Mouse (Mus musculus): ENCODE data around the gene Gadd45b. TPM values are rescaled to one million over a fixed set of nuclear protein-coding genes. Genes with fewer than 3 reads are reported as not detected.

Gene Gadd45b
- polyA plus RNA-seq, 1 experiment from 2014 or later = 19.4 TPM

GRCm38 (mm10) chr10:80948570-80948969 is 18.7 kb downstream of the Gadd45b start:
- Histone ChIP-seq H3K9ac (replicated peaks) (no peak overlapping the region), H3K36me3 (no peaks in the 10 kb centered on the region), H3K4me2 (no peak overlapping the region), H3K4me1 (replicated peaks) (peaks cover 12% of the 10 kb centered on the region), H3K27ac (no peak overlapping the region), H3K9me3 (no peaks in the 10 kb centered on the region), H3K27me3 (peaks cover 2% of the 10 kb centered on the region; the same call in 1 of the 2 replicates), H3K4me3 (replicated peaks) (no peak overlapping the region)
- ATAC-seq (ENCODE audit: insufficient number of reproducible peaks, insufficient read depth, low FRiP score, low TSS enrichment, low read depth) = no peak
- WGBS = 42% methylated on average over 6 of the region's 6 CpGs

- WGBS = 77% methylated on average over 3 of the region's 3 CpGs
- H3K9me3 ChIP-seq = no peaks in the 10 kb centered on the region
- H3K9ac ChIP-seq (replicated peaks) = no peak overlapping the region
- no peak overlapping the region for H3K27ac ChIP-seq
- H3K4me1 ChIP-seq (replicated peaks) = peaks cover 12% of the 10 kb centered on the region
- no peak overlapping the region for H3K4me2 ChIP-seq
- H3K36me3 ChIP-seq = no peaks in the 10 kb centered on the region
- no peak for ATAC-seq (ENCODE audit: insufficient number of reproducible peaks, insufficient read depth, low FRiP score, low TSS enrichment, low read depth)
- H3K4me3 ChIP-seq (replicated peaks) = no peak overlapping the region
- H3K27me3 ChIP-seq = no peaks in the 10 kb centered on the region; the same call in 1 of the 2 replicates
Measured at GRCm38 (mm10) chr10:80949081-80949480, 19.2 kb downstream of the Gadd45b start.

- Histone ChIP-seq H3K4me3 (replicated peaks) (no peak overlapping the region), H3K4me1 (replicated peaks) (peaks cover 12% of the 10 kb centered on the region), H3K36me3 (no peaks in the 10 kb centered on the region), H3K4me2 (no peak overlapping the region), H3K27me3 (no peaks in the 10 kb centered on the region; the same call in 1 of the 2 replicates), H3K9me3 (no peaks in the 10 kb centered on the region), H3K27ac (no peak overlapping the region), H3K9ac (replicated peaks) (no peak overlapping the region)
- ATAC-seq (ENCODE audit: insufficient number of reproducible peaks, insufficient read depth, low FRiP score, low TSS enrichment, low read depth) = no peak
- 26% methylated on average over 5 of the region's 5 CpGs for WGBS
Measured at GRCm38 (mm10) chr10:80950314-80950713, 20.4 kb downstream of the Gadd45b start.

GRCm38 (mm10) chr10:80951761-80952390 is 22.0 kb downstream of the Gadd45b start:
- Histone ChIP-seq H3K9me3 (no peaks in the 10 kb centered on the region), H3K4me1 (replicated peaks) (peaks cover 12% of the 10 kb centered on the region), H3K36me3 (no peaks in the 10 kb centered on the region), H3K27ac (no peak overlapping the region), H3K9ac (replicated peaks) (no peak overlapping the region), H3K4me2 (no peak overlapping the region), H3K4me3 (replicated peaks) (no peak overlapping the region), H3K27me3 (no peaks in the 10 kb centered on the region; the same call in 1 of the 2 replicates)
- no peak for ATAC-seq (ENCODE audit: insufficient number of reproducible peaks, insufficient read depth, low FRiP score, low TSS enrichment, low read depth)
- 76% methylated on average over 10 of the region's 10 CpGs for WGBS

GRCm38 (mm10) chr10:80952449-80952848 is 22.6 kb downstream of the Gadd45b start:
- H3K4me1 ChIP-seq (replicated peaks) = peaks cover 9% of the 10 kb centered on the region
- no peaks in the 10 kb centered on the region for H3K9me3 ChIP-seq
- no peak overlapping the region for H3K27ac ChIP-seq
- no peak overlapping the region for H3K4me3 ChIP-seq (replicated peaks)
- 71% methylated on average over 15 of the region's 15 CpGs for WGBS
- H3K4me2 ChIP-seq = no peak overlapping the region
- no peaks in the 10 kb centered on the region for H3K27me3 ChIP-seq
- no peaks in the 10 kb centered on the region for H3K36me3 ChIP-seq
- H3K9ac ChIP-seq (replicated peaks) = no peak overlapping the region
- ATAC-seq (ENCODE audit: insufficient number of reproducible peaks, insufficient read depth, low FRiP score, low TSS enrichment, low read depth) = no peak

GRCm38 (mm10) chr10:80954415-80954814 is 24.5 kb downstream of the Gadd45b start:
- Histone ChIP-seq H3K4me1 (replicated peaks) (no peaks in the 10 kb centered on the region; the same call in 1 of the 2 replicates), H3K4me2 (no peak overlapping the region), H3K27me3 (no peaks in the 10 kb centered on the region), H3K27ac (0 out of 2 replicates have a peak overlapping the region, but pooled peaks have one; percentile 1), H3K36me3 (no peaks in the 10 kb centered on the region), H3K4me3 (replicated peaks) (no peak overlapping the region), H3K9me3 (no peaks in the 10 kb centered on the region), H3K9ac (replicated peaks) (no peak overlapping the region)
- 77% methylated on average over 13 of the region's 13 CpGs for WGBS
- no peak for ATAC-seq (ENCODE audit: insufficient number of reproducible peaks, insufficient read depth, low FRiP score, low TSS enrichment, low read depth)

GRCm38 (mm10) chr10:80954843-80955242 is 25.0 kb downstream of the Gadd45b start:
- no peaks in the 10 kb centered on the region for H3K36me3 ChIP-seq
- H3K9ac ChIP-seq (replicated peaks) = no peak overlapping the region
- 84% methylated on average over 6 of the region's 6 CpGs for WGBS
- H3K4me2 ChIP-seq = no peak overlapping the region
- H3K4me1 ChIP-seq (replicated peaks) = no peaks in the 10 kb centered on the region; the same call in 1 of the 2 replicates
- H3K4me3 ChIP-seq (replicated peaks) = no peak overlapping the region
- no peaks in the 10 kb centered on the region for H3K27me3 ChIP-seq
- no peaks in the 10 kb centered on the region for H3K9me3 ChIP-seq
- ATAC-seq (ENCODE audit: insufficient number of reproducible peaks, insufficient read depth, low FRiP score, low TSS enrichment, low read depth) = no peak
- H3K27ac ChIP-seq = 0 out of 2 replicates have a peak overlapping the region, but pooled peaks have one; percentile 1

GRCm38 (mm10) chr10:80955536-80955935 is 25.7 kb downstream of the Gadd45b start:
- no peaks in the 10 kb centered on the region for H3K9me3 ChIP-seq
- H3K9ac ChIP-seq (replicated peaks) = no peak overlapping the region
- ATAC-seq (ENCODE audit: insufficient number of reproducible peaks, insufficient read depth, low FRiP score, low TSS enrichment, low read depth) = no peak
- no peaks in the 10 kb centered on the region for H3K36me3 ChIP-seq
- H3K4me1 ChIP-seq (replicated peaks) = peaks cover 3% of the 10 kb centered on the region; the same call in 1 of the 2 replicates
- WGBS = 20% methylated on average over 9 of the region's 9 CpGs
- H3K27ac ChIP-seq = peak overlapping the region; percentile 45; the same call in 1 of the 2 replicates
- no peak overlapping the region for H3K4me3 ChIP-seq (replicated peaks)
- H3K4me2 ChIP-seq = no peak overlapping the region
- H3K27me3 ChIP-seq = no peaks in the 10 kb centered on the region

- Histone ChIP-seq H3K4me1 (replicated peaks) (peaks cover 12% of the 10 kb centered on the region), H3K9me3 (no peaks in the 10 kb centered on the region), H3K27me3 (no peaks in the 10 kb centered on the region), H3K4me2 (no peak overlapping the region), H3K27ac (no peak overlapping the region), H3K4me3 (replicated peaks) (no peak overlapping the region), H3K36me3 (no peaks in the 10 kb centered on the region), H3K9ac (replicated peaks) (no peak overlapping the region)
- ATAC-seq (ENCODE audit: insufficient number of reproducible peaks, insufficient read depth, low FRiP score, low TSS enrichment, low read depth) = no peak
- 96% methylated on average over 8 of the region's 8 CpGs for WGBS
Measured at GRCm38 (mm10) chr10:80956385-80956784, 26.5 kb downstream of the Gadd45b start.

- H3K4me1 ChIP-seq (replicated peaks) = peaks cover 17% of the 10 kb centered on the region
- H3K27me3 ChIP-seq = no peaks in the 10 kb centered on the region
- ATAC-seq (ENCODE audit: insufficient number of reproducible peaks, insufficient read depth, low FRiP score, low TSS enrichment, low read depth) = no peak
- H3K27ac ChIP-seq = no peak overlapping the region
- no peak overlapping the region for H3K4me3 ChIP-seq (replicated peaks)
- H3K36me3 ChIP-seq = no peaks in the 10 kb centered on the region
- H3K4me2 ChIP-seq = no peak overlapping the region
- H3K9me3 ChIP-seq = no peaks in the 10 kb centered on the region
- 66% methylated on average over 6 of the region's 6 CpGs for WGBS
- no peak overlapping the region for H3K9ac ChIP-seq (replicated peaks)
Measured at GRCm38 (mm10) chr10:80956901-80957300, 27.0 kb downstream of the Gadd45b start.

- Histone ChIP-seq H3K36me3 (no peaks in the 10 kb centered on the region), H3K27me3 (no peaks in the 10 kb centered on the region), H3K4me2 (no peak overlapping the region), H3K4me3 (replicated peaks) (no peak overlapping the region), H3K4me1 (replicated peaks) (peaks cover 23% of the 10 kb centered on the region), H3K9ac (replicated peaks) (no peak overlapping the region), H3K27ac (no peak overlapping the region), H3K9me3 (no peaks in the 10 kb centered on the region)
- WGBS = 62% methylated on average over 4 of the region's 4 CpGs
- no peak for ATAC-seq (ENCODE audit: insufficient number of reproducible peaks, insufficient read depth, low FRiP score, low TSS enrichment, low read depth)
Measured at GRCm38 (mm10) chr10:80957791-80958190, 27.9 kb downstream of the Gadd45b start.
